Comparison of ENCODE assay signal across 8 mouse cellular contexts in genomic region chr3:82357797-82358524, GRCm38 (mm10). TPM values are rescaled to one million over a fixed set of nuclear protein-coding genes. Genes with fewer than 3 reads are reported as not detected.
DNase-seq lines count a peak whose midpoint lies in the region; ATAC-seq and TF ChIP-seq lines count a peak whose summit lies in the region.

Gene Map9 (plus strand): TSS chr3:82358044.

- H3K4me2 ChIP-seq in forebrain, postnatal 0 days (ENCODE audit: low read depth): peak within 1 kb of the TSS; percentile 64
- peak within 1 kb of the TSS; percentile 60 for H3K4me2 ChIP-seq in neural tube, embryonic 14.5 days (ENCODE audit: low read depth, low read length)

- no peak for TF ChIP-seq POLR2A in ES-Bruce4 (IDR thresholded peaks at IDR 0.05; ENCODE audit: insufficient read depth, low read length)
- peak; percentile 47; the same call in 1 of the 2 replicates for TF ChIP-seq POLR2A in testis, adult 2 months (IDR thresholded peaks at IDR 0.05; ENCODE audit: control insufficient read depth, low read depth, low read length)

- peak; percentile 100 for DNase-seq in cerebellum, adult 11-12 months
- peak; percentile 99 for DNase-seq in forebrain, postnatal 0 days
- DNase-seq in heart, postnatal 36 days: peak; percentile 89 to 90
- peak; percentile 99 for DNase-seq in layer of hippocampus, adult 18-20 months (ENCODE audit: low spot score in 2 of 2)
- peak; percentile 98 for DNase-seq in lung, adult 18-20 months

- intact Hi-C loops in heart, postnatal 36 days (cut with DNase I): no loop called here

- peak within 1 kb of the TSS; percentile 95 for H3K4me3 ChIP-seq in ES-Bruce4 (ENCODE audit: low read depth, low read length)
- H3K4me3 ChIP-seq in forebrain, postnatal 0 days (ENCODE audit: low read depth, low read length): peak within 1 kb of the TSS; percentile 88
- peak within 1 kb of the TSS; percentile 83 for H3K4me3 ChIP-seq in neural tube, embryonic 14.5 days (ENCODE audit: low read depth, low read length)
- peak within 1 kb of the TSS; percentile 89 for H3K4me3 ChIP-seq in testis, adult 2 months (ENCODE audit: control insufficient read depth, low read depth, low read length)

- ATAC-seq in forebrain, postnatal 0 days: peak; percentile 100
- peak; percentile 100 for ATAC-seq in neural tube, embryonic 14.5 days (ENCODE audit: low read depth)

- H3K27me3 ChIP-seq in ES-Bruce4 (ENCODE audit: control insufficient read depth, insufficient read depth, low read length, poor library complexity, severe bottlenecking): no peaks in the 10 kb centered on the region
- H3K27me3 ChIP-seq in forebrain, postnatal 0 days (ENCODE audit: insufficient read depth, low read length): no peaks in the 10 kb centered on the region
- no peaks in the 10 kb centered on the region for H3K27me3 ChIP-seq in neural tube, embryonic 14.5 days (ENCODE audit: control insufficient read depth, insufficient read depth, low read length)
- no peaks in the 10 kb centered on the region for H3K27me3 ChIP-seq in testis, adult 2 months (ENCODE audit: control insufficient read depth, insufficient read depth, low read length)

- no peaks in the 10 kb centered on the region for H3K9me3 ChIP-seq in ES-Bruce4 (replicated peaks; ENCODE audit: control insufficient read depth, insufficient read depth, low read length, poor library complexity, severe bottlenecking)
- H3K9me3 ChIP-seq in forebrain, postnatal 0 days (ENCODE audit: low read length): no peaks in the 10 kb centered on the region
- H3K9me3 ChIP-seq in neural tube, embryonic 14.5 days (ENCODE audit: control insufficient read depth, low read length): no peaks in the 10 kb centered on the region

- no peaks in the 10 kb centered on the region for H3K4me1 ChIP-seq in ES-Bruce4 (ENCODE audit: control insufficient read depth, insufficient read depth, low read length)
- no peaks in the 10 kb centered on the region for H3K4me1 ChIP-seq in forebrain, postnatal 0 days (ENCODE audit: insufficient read depth)
- H3K4me1 ChIP-seq in neural tube, embryonic 14.5 days (ENCODE audit: control insufficient read depth, insufficient read depth, low read length): no peaks in the 10 kb centered on the region; the same call in 1 of the 2 replicates
- H3K4me1 ChIP-seq in testis, adult 2 months (ENCODE audit: control insufficient read depth, insufficient read depth, low read length): peaks cover 3% of the 10 kb centered on the region

- WGBS in forebrain, postnatal 0 days: under 1% methylated on average over 54 of the region's 54 CpGs
- under 1% methylated on average over 54 of the region's 54 CpGs for WGBS in neural tube, embryonic 14.5 days

- H3K27ac ChIP-seq in ES-Bruce4 (ENCODE audit: insufficient read depth, low read length): no peak within 1 kb of the TSS
- peak within 1 kb of the TSS; percentile 82 for H3K27ac ChIP-seq in forebrain, postnatal 0 days (ENCODE audit: low read depth, low read length)
- peak within 1 kb of the TSS; percentile 83 for H3K27ac ChIP-seq in neural tube, embryonic 14.5 days (ENCODE audit: low read depth, low read length)
- H3K27ac ChIP-seq in testis, adult 2 months (ENCODE audit: control insufficient read depth, insufficient read depth, low read depth, low read length): peak within 1 kb of the TSS; percentile 50

- H3K36me3 ChIP-seq in ES-Bruce4 (ENCODE audit: control insufficient read depth, insufficient read depth, low read length, poor library complexity, severe bottlenecking): no peaks in the 10 kb centered on the region; the same call in none of the 2 replicates
- H3K36me3 ChIP-seq in forebrain, postnatal 0 days (ENCODE audit: insufficient read depth): peaks cover 5% of the 10 kb centered on the region
- no peaks in the 10 kb centered on the region for H3K36me3 ChIP-seq in neural tube, embryonic 14.5 days (ENCODE audit: control insufficient read depth, insufficient read depth, low read length)
- H3K36me3 ChIP-seq in testis, adult 2 months (ENCODE audit: control insufficient read depth, insufficient read depth, low read length): no peaks in the 10 kb centered on the region

- TF ChIP-seq EP300 in ES-Bruce4 (IDR thresholded peaks at IDR 0.05; ENCODE audit: insufficient read depth, low read depth, low read length): no peak

- TF ChIP-seq CTCF in ES-Bruce4 (IDR thresholded peaks at IDR 0.05; ENCODE audit: low read depth, low read length): no peak
- TF ChIP-seq CTCF in forebrain, postnatal 0 days (IDR thresholded peaks at IDR 0.05; ENCODE audit: low read depth): no peak; the same call in 1 of the 2 replicates
- no peak for TF ChIP-seq CTCF in testis, adult 2 months (IDR thresholded peaks at IDR 0.05; ENCODE audit: control insufficient read depth, insufficient read depth, insufficient replicate concordance, low read depth, low read length)

- H3K9ac ChIP-seq in ES-Bruce4 (ENCODE audit: low read depth, poor library complexity, severe bottlenecking): peak within 1 kb of the TSS; percentile 28; the same call in 1 of the 2 replicates
- H3K9ac ChIP-seq in forebrain, postnatal 0 days: peak within 1 kb of the TSS; percentile 75
- H3K9ac ChIP-seq in neural tube, embryonic 14.5 days (replicated peaks; ENCODE audit: low read depth, low read length): peak within 1 kb of the TSS; percentile 72

RNA-seq across cellular contexts. Expression of gene Map9, which starts in this region (rescaled TPM):
- 10.2 and 12.3 TPM in 2 replicates for polyA plus RNA-seq in ES-Bruce4 (2011; ENCODE audit: insufficient read depth, insufficient read length, low read depth, missing spikeins)
- 89.2 and 104 TPM in 2 replicates for total RNA-seq in forebrain, postnatal 0 days (2014; rRNA removed)
- polyA plus RNA-seq in forebrain, postnatal 0 days (2015; fragmentation: Nextera tagmentation; extraction: Ambion mirVana): 115 and 166 TPM in 2 replicates
- 1 to 10 TPM; 1.8 to 2.1 TPM for total RNA-seq in heart, postnatal 36 days (2021)
- 10 to 100 TPM; 75.9 to 80.5 TPM for total RNA-seq in layer of hippocampus, adult 18-20 months (2021)
- polyA plus RNA-seq in neural tube, embryonic 14.5 days (2014; fragmentation: Nextera tagmentation; extraction: Ambion mirVana): 50.5 and 73.6 TPM in 2 replicates
- 0.76 and 0.99 TPM in 2 replicates for polyA plus RNA-seq in testis, adult 2 months (2012; rRNA removed)

Comparison
In these comparisons a context has a peak if more than half of its experiments do, and no peak if none do; other contexts are left out.
1. RNA of gene Map9 (total RNA-seq): 89.2 to 104 TPM in forebrain, postnatal 0 days and 75.9 to 80.5 TPM in layer of hippocampus, adult 18-20 months; 1.8 to 2.1 TPM in heart, postnatal 36 days; every median in the first group is over 10 times any median in the second.
2. Peak in every context shown above with its lines, with median percentiles within 50 percentile points of each other: H3K4me3 ChIP-seq, H3K9ac ChIP-seq and DNase-seq.